Mouse (Mus musculus) midbrain, embryonic 10.5 days (tissue): ENCODE measurements around the gene Coa7. TPM values are rescaled to one million over a fixed set of nuclear protein-coding genes. Genes with fewer than 3 reads are reported as not detected.
A peak's percentile ranks its signal among the peaks of the same experiment; 100 is the strongest.

Source experiments
- DNase-seq: peaks from one replicate; pipeline ENCODE4 v3.0.0-alpha.2; 2017; ENCODE audit warnings: low spot score
- H3K27ac ChIP-seq: fragments of 300-500 bp; sonication (generic); replicated peaks from 2 replicates; pipeline ENCODE4 v1.5.1; 2016; ENCODE audit warnings: mild to moderate bottlenecking
- H3K27me3 ChIP-seq: fragments of 300-500 bp; sonication (generic); 2 replicates; pipeline ENCODE4 v1.6.1; 2016; ENCODE audit warnings: low read depth, mild to moderate bottlenecking; ENCODE audit not compliant: poor library complexity, severe bottlenecking
- H3K36me3 ChIP-seq: fragments of 300-500 bp; sonication (generic); 2 replicates; pipeline ENCODE4 v1.6.1; 2016; ENCODE audit warnings: mild to moderate bottlenecking, moderate library complexity
- H3K4me1 ChIP-seq: fragments of 300-500 bp; sonication (generic); 2 replicates; pipeline ENCODE4 v1.6.1; 2016
- H3K4me3 ChIP-seq: fragments of 300-500 bp; sonication (generic); 2 replicates; pipeline ENCODE4 v1.5.1; 2016; ENCODE audit warnings: mild to moderate bottlenecking, moderate library complexity
- H3K9me3 ChIP-seq: fragments of 300-500 bp; sonication (generic); replicated peaks from 2 replicates; pipeline ENCODE4 v1.6.1; 2016; ENCODE audit warnings: mild to moderate bottlenecking
- WGBS: fragments of 180-500 bp; shearing (Covaris S2); methylation state at CpG from one replicate; pipeline ENCODE4 v1.1.7; 2016; 5-methylcytosine and 5-hydroxymethylcytosine counted together
- polyA plus RNA-seq: library from polyadenylated mRNA; unstranded; fragments of >200 nt; fragmentation: Nextera tagmentation; extraction: Ambion mirVana; gene quantifications from 2 replicates; pipeline ENCODE4 v1.2.1, GENCODE M21; 2016

Gene Coa7
- polyA plus RNA-seq, 1 experiment from 2014 or later, result 76.5 TPM

DNA sequence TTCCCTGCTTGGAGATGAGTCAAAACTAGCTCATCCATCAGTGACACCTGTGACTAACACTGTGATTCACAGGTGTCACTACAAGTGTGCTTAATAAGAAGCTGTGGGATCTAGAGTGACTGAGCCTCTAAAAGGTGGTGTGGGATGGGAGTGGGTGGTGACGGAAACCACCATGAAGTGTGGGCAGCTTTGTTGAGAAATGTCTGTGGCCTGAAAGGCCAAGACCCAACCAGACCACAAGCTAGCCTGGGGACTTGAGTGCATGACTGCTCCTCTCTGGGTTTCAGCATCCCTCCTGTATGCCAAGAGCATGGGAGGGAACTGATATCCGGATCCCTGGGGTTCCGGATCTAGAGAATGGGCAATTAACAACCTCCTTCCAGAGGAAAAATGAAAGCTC, 43.5 kb downstream of the Coa7 start:
- Histone ChIP-seq H3K27me3 (0 out of 2 replicates have a peak, but pooled peaks cover 6% of the 10 kb centered on the region), H3K4me1 (peaks cover 21% of the 10 kb centered on the region), H3K27ac (no peak overlapping the region), H3K9me3 (no peaks in the 10 kb centered on the region), H3K36me3 (no peaks in the 10 kb centered on the region), H3K4me3 (no peak overlapping the region)
- no peak for DNase-seq
- 91% methylated on average over 3 of the region's 3 CpGs for WGBS

DNA sequence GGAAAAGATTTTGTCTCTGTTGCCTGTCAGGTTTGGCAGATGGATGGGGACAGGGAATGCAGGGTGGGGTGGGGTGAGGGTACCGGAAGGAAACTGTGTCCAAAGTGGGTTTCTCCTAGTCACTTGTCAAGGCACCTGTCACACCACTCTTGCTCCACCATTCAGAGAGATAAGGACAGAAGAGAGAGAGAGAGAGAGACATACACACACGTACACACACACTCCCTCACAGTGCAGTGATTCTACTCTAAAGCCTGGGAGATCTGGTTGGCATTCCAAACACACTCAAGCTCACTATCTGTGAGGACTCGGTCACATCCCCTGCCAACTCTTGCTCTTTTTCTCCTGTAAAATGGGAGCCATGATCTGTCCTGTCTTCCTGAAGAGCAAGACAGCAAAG, 44.2 kb downstream of the Coa7 start:
- no peak for DNase-seq
- Histone ChIP-seq H3K27ac (peak overlapping the region; percentile 38; the same call in 1 of the 2 replicates), H3K36me3 (no peaks in the 10 kb centered on the region), H3K4me1 (peaks cover 21% of the 10 kb centered on the region), H3K9me3 (no peaks in the 10 kb centered on the region), H3K4me3 (no peak overlapping the region), H3K27me3 (0 out of 2 replicates have a peak, but pooled peaks cover 6% of the 10 kb centered on the region)
- 85% methylated on average over 3 of the region's 3 CpGs for WGBS

DNA sequence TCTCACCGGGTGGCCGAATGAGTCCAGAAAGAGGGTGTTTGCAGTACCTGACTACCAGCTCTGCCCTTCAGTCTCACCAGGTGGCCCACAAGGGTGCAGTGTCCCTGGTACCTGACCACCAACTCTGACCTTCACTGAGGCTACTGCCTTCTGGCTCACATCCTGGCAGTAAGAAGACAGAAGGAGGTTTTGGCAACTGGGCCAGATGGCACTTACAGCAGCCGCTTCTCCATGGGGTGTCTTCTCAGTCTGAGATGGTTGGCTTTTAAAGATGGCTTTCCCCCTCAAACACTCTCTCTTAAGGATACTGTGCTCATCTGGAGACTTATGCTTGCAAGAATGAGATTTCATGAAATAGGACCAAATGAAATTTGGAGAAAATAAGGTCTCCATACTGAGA, 51.5 kb downstream of the Coa7 start:
- DNase-seq, result no peak
- Histone ChIP-seq H3K27me3 (peaks cover 35% of the 10 kb centered on the region), H3K27ac (0 out of 2 replicates have a peak overlapping the region, but pooled peaks have one; percentile 18), H3K4me3 (no peak overlapping the region), H3K4me1 (peaks cover 30% of the 10 kb centered on the region), H3K9me3 (no peaks in the 10 kb centered on the region), H3K36me3 (no peaks in the 10 kb centered on the region)
- WGBS, result 71% methylated on average over 3 of the region's 3 CpGs

DNA sequence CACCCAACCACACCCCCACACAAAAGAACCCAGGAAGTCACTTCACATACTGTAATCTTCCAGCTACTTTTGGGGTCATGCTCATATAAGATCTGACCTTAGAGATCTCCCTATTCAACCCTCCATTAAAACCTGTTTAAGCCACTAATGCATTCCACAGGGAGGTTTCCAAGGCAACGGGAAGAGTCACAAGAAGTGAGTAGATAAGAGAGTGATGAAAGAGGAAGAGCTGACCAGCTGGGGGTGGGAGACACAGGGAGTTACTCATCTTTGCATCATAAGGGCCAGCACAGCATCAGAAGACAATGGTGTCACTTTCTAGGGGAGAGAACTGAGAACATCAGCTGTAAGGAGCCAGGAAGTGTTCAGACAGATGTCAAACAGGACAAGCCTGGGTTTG, 52.2 kb downstream of the Coa7 start:
- 20% methylated on average over 1 of the region's 1 CpGs for WGBS
- 0 out of 2 replicates have a peak overlapping the region, but pooled peaks have one; percentile 28 for H3K27ac ChIP-seq

DNA sequence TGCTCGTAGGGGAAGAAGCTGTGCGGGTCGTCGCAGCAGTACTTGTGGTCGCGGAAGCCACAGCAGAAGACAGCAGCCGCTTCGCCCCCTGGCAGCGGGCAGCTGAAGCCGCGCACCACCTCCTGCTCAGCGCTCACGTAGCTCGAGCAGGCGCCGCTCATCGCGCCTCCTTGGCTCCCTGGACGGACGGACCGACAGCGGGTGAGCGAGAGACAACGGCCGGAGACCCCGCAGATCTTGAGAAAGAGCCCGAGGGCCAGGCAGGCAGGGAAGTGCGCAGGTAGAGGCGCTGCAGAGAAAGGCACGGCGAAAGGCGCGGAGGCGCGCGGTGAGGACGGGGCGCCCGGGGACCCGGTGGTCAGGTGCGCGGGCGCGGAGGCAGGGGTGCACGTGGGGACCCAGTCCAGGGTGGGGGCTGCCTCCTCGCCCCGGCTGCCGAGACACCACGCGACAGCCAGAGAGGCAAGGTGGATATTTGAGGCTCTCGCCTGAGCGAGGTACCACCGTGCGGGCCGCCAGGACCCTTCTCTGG, 55.3 kb downstream of the Coa7 start, which contains the start of gene Shisal2a:
Gene Shisal2a (minus strand): TSS at position 167 of the 532 bp plus-strand sequence.
- peak; percentile 51 for DNase-seq
- Histone ChIP-seq H3K4me1 (peaks cover 47% of the 10 kb centered on the region), H3K4me3 (peak within 1 kb of the TSS; percentile 56), H3K27ac (peak within 1 kb of the TSS; percentile 77), H3K9me3 (no peaks in the 10 kb centered on the region), H3K36me3 (no peaks in the 10 kb centered on the region), H3K27me3 (peaks cover 53% of the 10 kb centered on the region)
- WGBS, result 2% methylated on average over 55 of the region's 55 CpGs

More for the DNA sequence above, 52.2 kb downstream of the Coa7 start:
- peaks cover 42% of the 10 kb centered on the region for H3K27me3 ChIP-seq
- H3K4me3 ChIP-seq, result no peak overlapping the region
- H3K4me1 ChIP-seq, result peaks cover 30% of the 10 kb centered on the region
- H3K9me3 ChIP-seq, result no peaks in the 10 kb centered on the region
- no peak for DNase-seq
- H3K36me3 ChIP-seq, result no peaks in the 10 kb centered on the region

DNA sequence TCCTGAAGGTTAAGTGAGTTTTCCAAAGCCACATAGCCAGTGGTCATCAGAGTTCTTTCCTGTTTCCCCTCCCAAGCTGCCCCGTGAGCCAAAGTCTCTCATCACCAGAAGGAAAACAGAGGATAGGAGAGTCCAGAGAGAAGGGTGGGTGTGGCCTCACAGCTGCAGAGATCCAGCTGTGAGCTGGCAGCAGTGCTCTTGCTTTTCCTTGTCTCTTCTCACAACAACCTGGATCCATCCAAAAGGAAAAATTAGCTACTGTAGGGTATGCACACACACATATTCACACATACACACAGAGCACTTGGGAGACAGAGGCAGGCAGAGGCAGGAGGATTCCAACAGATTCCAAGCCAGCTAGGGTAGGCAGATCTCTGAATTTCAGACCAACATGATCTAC, 58.1 kb downstream of the Coa7 start:
- H3K27me3 ChIP-seq, result peaks cover 52% of the 10 kb centered on the region

DNA sequence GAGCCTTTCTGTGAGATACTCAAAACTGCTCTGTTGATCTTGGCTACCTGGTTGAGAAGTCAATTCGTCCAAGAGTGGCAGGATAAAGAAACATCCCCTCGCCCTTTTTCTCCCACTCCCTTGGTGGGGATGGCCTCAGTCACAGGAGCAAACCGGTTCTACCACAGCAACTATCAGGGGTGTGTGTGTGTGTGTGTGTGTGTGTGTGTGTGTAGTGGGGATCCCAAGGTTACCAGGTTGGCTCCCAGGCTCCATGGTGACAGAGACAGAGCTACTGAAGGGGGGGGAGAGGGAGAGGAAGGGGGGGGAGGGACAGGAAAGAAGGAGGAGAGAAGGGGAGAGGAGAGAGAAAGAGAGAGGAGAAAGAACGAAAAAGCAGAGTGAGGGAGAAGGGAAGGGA, 59.2 kb downstream of the Coa7 start:
- Histone ChIP-seq H3K4me3 (peak overlapping the region; percentile 47), H3K4me1 (peaks cover 35% of the 10 kb centered on the region), H3K27ac (peak overlapping the region; percentile 86), H3K36me3 (no peaks in the 10 kb centered on the region), H3K27me3 (peaks cover 41% of the 10 kb centered on the region), H3K9me3 (no peaks in the 10 kb centered on the region)
- no peak for DNase-seq
- WGBS, result 43% methylated on average over 4 of the region's 4 CpGs

More for the DNA sequence above, 58.1 kb downstream of the Coa7 start:
- H3K36me3 ChIP-seq, result no peaks in the 10 kb centered on the region
- DNase-seq, result no peak
- peaks cover 35% of the 10 kb centered on the region for H3K4me1 ChIP-seq
- H3K9me3 ChIP-seq, result no peaks in the 10 kb centered on the region
- no peak overlapping the region for H3K4me3 ChIP-seq
- WGBS, result 40% methylated on average over 1 of the region's 1 CpGs
- H3K27ac ChIP-seq, result no peak overlapping the region

DNA sequence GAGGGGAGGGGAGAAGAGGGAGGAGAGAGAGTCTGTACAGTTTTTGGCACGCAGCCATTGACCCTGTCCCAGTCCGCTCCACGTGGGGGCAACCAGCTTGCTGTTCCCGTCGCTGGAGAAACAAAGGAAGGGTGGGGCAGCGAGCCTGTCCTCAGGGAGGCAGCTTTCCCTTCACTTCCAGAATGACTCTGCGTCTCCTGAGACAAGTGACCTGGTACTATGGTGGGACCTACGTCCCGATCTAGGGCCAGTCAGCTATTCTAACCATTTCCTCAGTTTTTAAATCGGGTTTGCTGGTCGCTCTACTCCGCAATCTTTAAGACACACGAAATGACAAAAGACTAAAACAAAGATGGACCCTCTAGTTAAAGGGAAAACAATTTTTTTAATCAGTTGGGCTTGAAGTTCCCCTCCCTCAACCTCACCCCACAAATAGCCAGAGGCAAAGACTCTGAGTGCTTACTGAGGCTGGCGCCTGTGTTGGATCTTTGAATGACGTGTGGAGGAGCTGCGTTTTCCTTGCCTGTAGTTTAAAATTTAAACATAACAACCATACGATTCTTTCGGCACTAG, 59.8 kb downstream of the Coa7 start:
- Histone ChIP-seq H3K36me3 (no peaks in the 10 kb centered on the region), H3K4me1 (peaks cover 34% of the 10 kb centered on the region), H3K9me3 (no peaks in the 10 kb centered on the region), H3K4me3 (peak overlapping the region; percentile 47), H3K27me3 (peaks cover 35% of the 10 kb centered on the region), H3K27ac (peak overlapping the region; percentile 86)
- DNase-seq, result peak; percentile 70
- 10% methylated on average over 18 of the region's 18 CpGs for WGBS

DNA sequence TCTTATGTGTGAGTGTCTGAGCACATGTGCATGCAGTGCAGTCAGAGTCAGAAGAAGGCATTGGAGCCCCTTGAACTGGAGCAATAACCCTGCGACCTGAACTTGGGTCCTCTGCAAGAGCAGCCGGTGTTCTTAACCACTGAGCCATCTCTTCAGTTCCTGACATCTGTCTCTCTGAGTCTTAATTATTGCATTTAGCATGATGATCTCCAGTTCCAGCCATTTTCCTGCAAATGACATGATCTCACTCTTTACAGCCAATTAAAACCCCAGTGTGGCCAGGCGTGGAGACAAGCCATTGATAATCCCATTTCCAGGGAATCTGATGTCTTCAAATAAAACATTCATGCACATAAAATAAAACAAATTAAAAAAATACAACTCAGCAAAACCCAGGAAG, 60.8 kb downstream of the Coa7 start:
- Histone ChIP-seq H3K36me3 (no peaks in the 10 kb centered on the region), H3K4me3 (no peak overlapping the region), H3K4me1 (peaks cover 24% of the 10 kb centered on the region), H3K27ac (no peak overlapping the region), H3K9me3 (no peaks in the 10 kb centered on the region), H3K27me3 (peaks cover 25% of the 10 kb centered on the region)
- no peak for DNase-seq
- 84% methylated on average over 3 of the region's 3 CpGs for WGBS

DNA sequence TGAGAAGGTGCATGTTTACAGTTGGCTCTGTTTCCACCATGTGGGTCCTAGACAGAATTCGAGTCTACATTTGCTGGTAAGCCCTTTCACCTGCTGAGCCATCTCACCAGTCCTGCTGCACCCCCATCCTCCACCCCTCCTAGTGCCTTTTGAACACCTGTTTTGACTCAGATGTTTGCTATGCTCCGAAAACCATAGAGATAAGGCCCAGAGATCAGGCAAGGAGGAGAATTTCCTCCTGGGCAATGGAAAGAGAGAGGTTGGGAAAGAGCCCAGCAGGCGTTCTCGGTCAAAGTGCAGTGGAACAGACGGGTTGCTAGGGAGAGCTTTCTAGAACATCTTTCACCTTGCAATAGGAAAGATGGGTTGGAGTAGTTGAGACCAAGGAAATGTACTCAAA, 63.2 kb downstream of the Coa7 start:
- Histone ChIP-seq H3K4me1 (peaks cover 24% of the 10 kb centered on the region), H3K36me3 (no peaks in the 10 kb centered on the region), H3K9me3 (peaks cover 3% of the 10 kb centered on the region; the same call in 1 of the 2 replicates), H3K27ac (no peak overlapping the region), H3K27me3 (0 out of 2 replicates have a peak, but pooled peaks cover 1% of the 10 kb centered on the region), H3K4me3 (no peak overlapping the region)
- no peak for DNase-seq
- WGBS, result 85% methylated on average over 5 of the region's 5 CpGs

Other genes with a start within 250 kb of the Coa7 start
- gene Podn, start 231.7 kb upstream of the Coa7 start, polyA plus RNA-seq, result 0.10 and 0.12 TPM in 2 replicates
- gene Scp2, start 183.1 kb upstream of the Coa7 start, polyA plus RNA-seq, result 200 and 214 TPM in 2 replicates
- 16.4 and 18.3 TPM in 2 replicates for gene Echdc2, start 162.7 kb upstream of the Coa7 start, polyA plus RNA-seq
- 0.05 TPM in 1 of 2 replicates, not detected in the other for gene Zyg11a, start 110.1 kb upstream of the Coa7 start, polyA plus RNA-seq
- 13.2 and 18.5 TPM in 2 replicates for gene Zyg11b, start 27.0 kb upstream of the Coa7 start, polyA plus RNA-seq
- 2.2 and 2.6 TPM in 2 replicates for gene Shisal2a, start 55.2 kb downstream of the Coa7 start, polyA plus RNA-seq
- gene Gpx7, start 78.8 kb downstream of the Coa7 start, polyA plus RNA-seq, result 52.1 and 52.8 TPM in 2 replicates
- gene Tut4, start 131.3 kb downstream of the Coa7 start, polyA plus RNA-seq, result 72.7 and 80.9 TPM in 2 replicates